Mouse (Mus musculus): ENCODE data around the gene Nrde2. TPM values are rescaled to one million over a fixed set of nuclear protein-coding genes. Genes with fewer than 3 reads are reported as not detected.

The Nrde2 gene
- total and polyA plus RNA-seq, 3 experiments, result 16.5 to 17.2 TPM; not detected in 1

Other genes with a start within 250 kb of the Nrde2 start
- not detected in 2 replicates for gene Kcnk13, start 195.2 kb downstream of the Nrde2 start, total RNA-seq (2012; rRNA removed)
- not detected for gene Kcnk13, start 195.2 kb downstream of the Nrde2 start, polyA plus RNA-seq (2012; ENCODE audit: insufficient read depth in 1 of 2, insufficient read length in 2 of 2, low read depth in 1 of 2, low replicate concordance in 2 of 2, missing spikeins in 1 of 2)
- gene Psmc1, start 49.5 kb downstream of the Nrde2 start, total RNA-seq (2012; rRNA removed), result 322 and 353 TPM in 2 replicates
- 100 to 1,000 TPM in 1 of 2 experiments, not detected in 1; 501 TPM for gene Psmc1, start 49.5 kb downstream of the Nrde2 start, polyA plus RNA-seq (2012; ENCODE audit: insufficient read depth in 1 of 2, insufficient read length in 2 of 2, low read depth in 1 of 2, low replicate concordance in 2 of 2, missing spikeins in 1 of 2)
- 602 and 651 TPM in 2 replicates for gene Calm1, start 39.8 kb upstream of the Nrde2 start, total RNA-seq (2012; rRNA removed)
- 1,000 to 10,000 TPM in 1 of 2 experiments, 100 to 1,000 TPM in 1; 524 to 3,339 TPM for gene Calm1, start 39.8 kb upstream of the Nrde2 start, polyA plus RNA-seq (2012; ENCODE audit: insufficient read depth in 1 of 2, insufficient read length in 2 of 2, low read depth in 1 of 2, low replicate concordance in 2 of 2, missing spikeins in 1 of 2)

All from MEL (cell line).